8 mouse cellular contexts compared by ENCODE assay signal in genomic region chr2:164970631-164971196, GRCm38 (mm10). TPM values are rescaled to one million over a fixed set of nuclear protein-coding genes. Genes with fewer than 3 reads are reported as not detected.
DNase-seq lines count a peak whose midpoint lies in the region; ATAC-seq and TF ChIP-seq lines count a peak whose summit lies in the region.

No protein-coding gene starts in this region.

- DNase-seq in lung, embryonic 14.5 days = peak; percentile 45
- DNase-seq in lung, postnatal 4 days = no peak
- DNase-seq in embryonic facial prominence, embryonic 11.5 days (ENCODE audit: low spot score) = peak; percentile 29
- DNase-seq in layer of hippocampus, adult 2 months (ENCODE audit: low spot score in 2 of 2) = peak; percentile 56 to 67
- DNase-seq in thymus, postnatal 4 days = no peak
- no peak for DNase-seq in thymus, postnatal 0 days (ENCODE audit: low spot score)
- DNase-seq in adrenal gland, postnatal 4 days (ENCODE audit: low spot score in 2 of 2) = no peak

- no peaks in the 10 kb centered on the region for H3K36me3 ChIP-seq in lung, embryonic 14.5 days (ENCODE audit: insufficient read depth)
- no peaks in the 10 kb centered on the region for H3K36me3 ChIP-seq in embryonic facial prominence, embryonic 11.5 days (replicated peaks; ENCODE audit: control insufficient read depth, insufficient read depth, low read depth, low read length)
- H3K36me3 ChIP-seq in neural tube, embryonic 12.5 days = no peaks in the 10 kb centered on the region

- H3K4me2 ChIP-seq in lung, embryonic 14.5 days = peak overlapping the region; percentile 39
- H3K4me2 ChIP-seq in embryonic facial prominence, embryonic 11.5 days (ENCODE audit: low read depth, low read length) = peak overlapping the region; percentile 34
- peak overlapping the region; percentile 71 for H3K4me2 ChIP-seq in neural tube, embryonic 12.5 days (replicated peaks)

- peaks cover 61% of the 10 kb centered on the region for H3K27me3 ChIP-seq in lung, embryonic 14.5 days (ENCODE audit: insufficient read depth, low read length)
- H3K27me3 ChIP-seq in embryonic facial prominence, embryonic 11.5 days (ENCODE audit: control insufficient read depth, insufficient read depth, low read length) = peaks cover 59% of the 10 kb centered on the region
- H3K27me3 ChIP-seq in neural tube, embryonic 12.5 days (replicated peaks) = peaks cover 70% of the 10 kb centered on the region

- no peaks in the 10 kb centered on the region for H3K9me3 ChIP-seq in lung, embryonic 14.5 days (ENCODE audit: low read depth, low read length)
- no peaks in the 10 kb centered on the region for H3K9me3 ChIP-seq in embryonic facial prominence, embryonic 11.5 days (replicated peaks; ENCODE audit: control insufficient read depth, low read length)
- H3K9me3 ChIP-seq in neural tube, embryonic 12.5 days = no peaks in the 10 kb centered on the region

- H3K9ac ChIP-seq in lung, embryonic 14.5 days = no peak overlapping the region
- no peak overlapping the region for H3K9ac ChIP-seq in embryonic facial prominence, embryonic 11.5 days (replicated peaks; ENCODE audit: low read length)
- H3K9ac ChIP-seq in neural tube, embryonic 12.5 days = 0 out of 2 replicates have a peak overlapping the region, but pooled peaks have one; percentile 48

- no peak overlapping the region for H3K27ac ChIP-seq in lung, embryonic 14.5 days (ENCODE audit: low read depth)
- H3K27ac ChIP-seq in embryonic facial prominence, embryonic 11.5 days (replicated peaks; ENCODE audit: low read depth, low read length) = no peak overlapping the region
- H3K27ac ChIP-seq in layer of hippocampus, adult 2 months = peak overlapping the region; percentile 95
- no peak overlapping the region for H3K27ac ChIP-seq in neural tube, embryonic 12.5 days

- H3K4me1 ChIP-seq in lung, embryonic 14.5 days (ENCODE audit: insufficient read depth) = no peaks in the 10 kb centered on the region
- H3K4me1 ChIP-seq in embryonic facial prominence, embryonic 11.5 days (ENCODE audit: control insufficient read depth, insufficient read depth, low read length) = peaks cover 5% of the 10 kb centered on the region
- peaks cover 37% of the 10 kb centered on the region for H3K4me1 ChIP-seq in neural tube, embryonic 12.5 days

- no peak overlapping the region for H3K4me3 ChIP-seq in lung, embryonic 14.5 days (ENCODE audit: low read depth, low read length)
- no peak overlapping the region; the same call in 1 of the 2 replicates for H3K4me3 ChIP-seq in embryonic facial prominence, embryonic 11.5 days (ENCODE audit: low read depth, low read length)
- peak overlapping the region; percentile 70 for H3K4me3 ChIP-seq in layer of hippocampus, adult 2 months
- H3K4me3 ChIP-seq in neural tube, embryonic 12.5 days = peak overlapping the region; percentile 16

- no peak for TF ChIP-seq CTCF in lung, embryonic 14.5 days (IDR thresholded peaks at IDR 0.05; ENCODE audit: low read depth)
- no peak for TF ChIP-seq CTCF in layer of hippocampus, adult 2 months (conservative IDR thresholded peaks at IDR 0.05)

- ATAC-seq in lung, embryonic 14.5 days (ENCODE audit: insufficient read depth) = 0 out of 2 replicates have a peak, but pooled peaks have one; percentile 35
- peak; percentile 57; the same call in 1 of the 2 replicates for ATAC-seq in embryonic facial prominence, embryonic 11.5 days (replicated peaks; ENCODE audit: insufficient number of reproducible peaks, low FRiP score, low TSS enrichment, low read depth)
- ATAC-seq in neural tube, embryonic 12.5 days (ENCODE audit: low FRiP score, low read depth) = 0 out of 2 replicates have a peak, but pooled peaks have one; percentile 9

- 1% methylated on average over 42 of the region's 42 CpGs for WGBS in lung, embryonic 14.5 days
- WGBS in embryonic facial prominence, embryonic 11.5 days = 0% methylated on average over 42 of the region's 42 CpGs
- under 1% methylated on average over 42 of the region's 42 CpGs for WGBS in neural tube, embryonic 12.5 days

RNA-seq across cellular contexts. Expression of gene Slc12a5, which starts 10.1 kb away (rescaled TPM):
- 0.57 and 1.6 TPM in 2 replicates for polyA plus RNA-seq in lung, embryonic 14.5 days (2014; fragmentation: Nextera tagmentation; extraction: Ambion mirVana)
- polyA plus RNA-seq in embryonic facial prominence, embryonic 11.5 days (2014; fragmentation: Nextera tagmentation; extraction: Ambion mirVana) = 0.94 and 1.4 TPM in 2 replicates
- total RNA-seq in layer of hippocampus, adult 2 months (2021) = 100 to 1,000 TPM; 406 to 409 TPM
- 12.7 and 13.9 TPM in 2 replicates for polyA plus RNA-seq in neural tube, embryonic 12.5 days (2016; fragmentation: Nextera tagmentation; extraction: Ambion mirVana)
- 0.26 and 0.30 TPM in 2 replicates for polyA plus RNA-seq in thymus, postnatal 0 days (2015; fragmentation: Nextera tagmentation; extraction: Ambion mirVana)
- total RNA-seq in adrenal gland, postnatal 4 days (2021) = 10 to 100 TPM; 12.7 to 14.0 TPM

RNA-seq across cellular contexts. Expression of gene Mmp9, which starts 30.1 kb away (rescaled TPM):
- 0.24 and 0.25 TPM in 2 replicates for polyA plus RNA-seq in lung, embryonic 14.5 days (2014; fragmentation: Nextera tagmentation; extraction: Ambion mirVana)
- polyA plus RNA-seq in embryonic facial prominence, embryonic 11.5 days (2014; fragmentation: Nextera tagmentation; extraction: Ambion mirVana) = 1.5 and 1.6 TPM in 2 replicates
- 1 to 10 TPM; 1.4 to 2.2 TPM for total RNA-seq in layer of hippocampus, adult 2 months (2021)
- 5.0 TPM in 2 replicates for polyA plus RNA-seq in neural tube, embryonic 12.5 days (2016; fragmentation: Nextera tagmentation; extraction: Ambion mirVana)
- 47.8 and 53.2 TPM in 2 replicates for polyA plus RNA-seq in thymus, postnatal 0 days (2015; fragmentation: Nextera tagmentation; extraction: Ambion mirVana)
- 1 to 10 TPM; 3.4 to 5.7 TPM for total RNA-seq in adrenal gland, postnatal 4 days (2021)

RNA-seq across cellular contexts. Expression of gene Zfp335, which starts 59.2 kb away (rescaled TPM):
- 14.8 and 15.8 TPM in 2 replicates for polyA plus RNA-seq in lung, embryonic 14.5 days (2014; fragmentation: Nextera tagmentation; extraction: Ambion mirVana)
- polyA plus RNA-seq in embryonic facial prominence, embryonic 11.5 days (2014; fragmentation: Nextera tagmentation; extraction: Ambion mirVana) = 8.0 and 10.0 TPM in 2 replicates
- 10 to 100 TPM; 29.0 to 30.9 TPM for total RNA-seq in layer of hippocampus, adult 2 months (2021)
- 14.5 and 17.2 TPM in 2 replicates for polyA plus RNA-seq in neural tube, embryonic 12.5 days (2016; fragmentation: Nextera tagmentation; extraction: Ambion mirVana)
- 8.6 and 9.5 TPM in 2 replicates for polyA plus RNA-seq in thymus, postnatal 0 days (2015; fragmentation: Nextera tagmentation; extraction: Ambion mirVana)
- 10 to 100 TPM; 20.7 to 21.7 TPM for total RNA-seq in adrenal gland, postnatal 4 days (2021)

Comparison
In these comparisons a context has a peak if more than half of its experiments do, and no peak if none do; other contexts are left out.
1. DNase-seq: peak in lung, embryonic 14.5 days (single experiment), embryonic facial prominence, embryonic 11.5 days (single experiment) and layer of hippocampus, adult 2 months (2 of 2); none in lung, postnatal 4 days (0 of 2), thymus, postnatal 4 days (single experiment), thymus, postnatal 0 days (single experiment) and adrenal gland, postnatal 4 days (0 of 2).
2. H3K4me3 ChIP-seq: peak in layer of hippocampus, adult 2 months (single experiment) and neural tube, embryonic 12.5 days (single experiment); none in lung, embryonic 14.5 days (single experiment) and embryonic facial prominence, embryonic 11.5 days (single experiment).
3. Peak in every context shown above with its lines, with median percentiles within 50 percentile points of each other: ATAC-seq and H3K4me2 ChIP-seq.